Mouse (Mus musculus) CD4-positive, CD25-positive, alpha-beta regulatory T cell, adult 4 months (primary cell): ENCODE data around the gene Unk. TPM values are rescaled to one million over a fixed set of nuclear protein-coding genes. Genes with fewer than 3 reads are reported as not detected.

Experiments
- ATAC-seq: one replicate; pipeline ENCODE4 v1.8.0; 2017
- polyA plus RNA-seq, 2 experiments: library from polyadenylated mRNA; unstranded; fragments of 100-300 nt; shearing (Covaris generic); gene quantifications; one replicate each; pipeline ENCODE4 v1.2.1; 2017

The Unk gene
- 10 to 100 TPM; 10.4 to 16.1 TPM for polyA plus RNA-seq

DNA sequence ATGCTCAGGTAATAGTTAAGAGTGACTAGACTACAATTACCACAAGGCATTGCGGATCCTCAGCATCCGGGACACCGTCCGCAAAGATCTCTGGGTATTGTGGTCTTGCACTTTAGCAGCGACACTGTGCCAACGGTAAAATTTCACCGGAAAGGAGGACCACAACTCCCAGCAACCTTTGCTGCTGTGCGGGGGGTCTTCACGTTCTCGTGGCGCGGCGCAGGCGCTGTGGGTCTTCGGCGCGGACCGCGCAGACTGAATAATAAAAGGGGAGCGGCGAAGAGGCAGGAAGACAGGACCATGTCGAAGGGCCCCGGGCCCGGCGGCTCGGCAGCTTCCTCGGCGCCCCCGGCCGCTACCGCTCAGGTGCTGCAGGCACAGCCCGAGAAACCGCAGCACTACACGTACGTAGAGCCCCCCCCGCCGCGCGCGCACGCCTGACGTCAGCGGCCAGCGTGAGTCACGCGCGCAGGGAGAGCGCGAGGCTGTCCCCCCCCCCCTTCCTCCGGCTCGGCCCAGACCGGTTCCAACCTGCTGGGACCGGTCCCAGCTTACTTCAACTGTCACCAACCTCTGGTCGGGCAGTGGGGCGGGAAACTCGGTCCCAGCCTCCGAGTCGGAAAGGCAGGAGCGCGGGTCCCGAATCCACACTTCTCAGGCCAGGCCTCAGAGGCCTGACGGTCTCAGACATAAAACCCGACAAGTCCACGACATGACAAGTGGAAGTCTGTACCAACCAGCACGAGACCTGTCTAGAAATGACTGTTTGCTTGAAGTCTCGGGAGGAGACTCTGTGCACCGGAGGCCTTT lies at the start of gene Unk:
TSS of gene Unk (plus strand) at position 235 of the 810 bp plus-strand sequence.
- ATAC-seq = peak; percentile 83

GRCm38 (mm10) chr11:115982472-115982871 lies 47.6 kb upstream of the Unk start:
- ATAC-seq = no peak

- ATAC-seq = no peak
Measured at GRCm38 (mm10) chr11:115983291-115983690, 46.8 kb upstream of the Unk start.

- no peak for ATAC-seq
Measured at GRCm38 (mm10) chr11:115989686-115990085, 40.4 kb upstream of the Unk start.

DNA sequence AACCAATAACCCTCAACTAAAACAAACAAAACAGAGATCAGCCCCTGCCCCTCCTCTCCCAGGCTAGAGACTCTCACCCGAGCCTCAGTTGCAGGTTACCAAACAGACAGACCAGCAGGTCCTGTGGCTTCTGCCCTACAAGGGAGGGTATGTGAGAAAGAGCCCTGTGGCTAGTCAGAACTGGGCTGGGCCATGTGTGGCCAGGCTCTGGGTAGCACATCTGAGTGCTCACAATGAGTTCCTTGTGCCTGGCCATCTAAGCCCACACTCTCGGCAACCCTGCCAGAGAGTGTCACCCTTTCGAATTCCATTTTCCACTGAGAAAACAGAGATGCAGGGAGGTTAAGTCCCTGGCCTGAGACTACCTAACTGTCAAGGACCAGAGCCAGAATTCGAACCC lies 38.0 kb upstream of the Unk start:
- ATAC-seq = no peak

DNA sequence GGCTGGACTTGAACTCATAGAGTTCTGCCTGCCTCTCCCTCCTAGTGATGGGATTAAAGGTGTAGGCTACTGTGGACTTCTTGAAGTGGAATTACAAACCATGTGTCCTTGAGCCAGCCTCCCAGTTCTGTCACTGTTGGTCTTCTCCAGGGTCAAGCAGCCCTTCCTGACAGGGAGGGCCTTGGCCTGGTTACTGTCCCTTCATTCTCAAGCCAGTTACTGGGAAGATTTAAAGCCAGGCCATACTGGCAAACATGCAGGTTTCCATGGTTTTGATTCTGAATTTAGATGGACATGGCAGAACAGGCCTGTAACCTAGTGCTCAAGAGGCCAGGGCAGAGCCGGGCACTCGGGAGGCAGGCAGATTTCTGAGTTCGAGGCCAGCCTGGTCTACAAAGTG lies 34.9 kb upstream of the Unk start:
- ATAC-seq = no peak

- no peak for ATAC-seq
Measured at GRCm38 (mm10) chr11:115997047-115997446, 33.1 kb upstream of the Unk start.

GRCm38 (mm10) chr11:115997662-115998061 lies 32.5 kb upstream of the Unk start:
- no peak for ATAC-seq

DNA sequence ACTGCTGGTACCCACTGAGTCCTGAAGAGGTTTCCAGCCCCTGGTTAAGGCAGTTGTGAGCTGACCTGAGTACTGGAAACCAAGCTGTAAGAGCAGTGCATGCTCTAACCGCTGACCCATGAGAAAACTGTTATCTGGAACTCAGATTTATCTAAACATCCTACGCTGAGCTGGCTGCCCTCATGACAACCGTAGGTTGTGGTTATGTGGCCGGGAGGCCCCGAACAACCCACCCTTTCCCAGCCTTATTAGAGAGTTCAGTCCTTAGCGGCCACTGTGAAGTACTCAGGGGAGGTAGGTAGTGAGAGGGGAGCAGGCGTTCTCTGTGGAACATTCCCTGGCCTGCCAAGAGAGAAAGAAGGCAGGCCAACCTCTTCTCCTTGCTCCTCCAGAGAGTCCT lies 31.1 kb upstream of the Unk start:
- no peak for ATAC-seq

GRCm38 (mm10) chr11:115999538-116000143 lies 30.5 kb upstream of the Unk start:
- peak; percentile 32 for ATAC-seq

DNA sequence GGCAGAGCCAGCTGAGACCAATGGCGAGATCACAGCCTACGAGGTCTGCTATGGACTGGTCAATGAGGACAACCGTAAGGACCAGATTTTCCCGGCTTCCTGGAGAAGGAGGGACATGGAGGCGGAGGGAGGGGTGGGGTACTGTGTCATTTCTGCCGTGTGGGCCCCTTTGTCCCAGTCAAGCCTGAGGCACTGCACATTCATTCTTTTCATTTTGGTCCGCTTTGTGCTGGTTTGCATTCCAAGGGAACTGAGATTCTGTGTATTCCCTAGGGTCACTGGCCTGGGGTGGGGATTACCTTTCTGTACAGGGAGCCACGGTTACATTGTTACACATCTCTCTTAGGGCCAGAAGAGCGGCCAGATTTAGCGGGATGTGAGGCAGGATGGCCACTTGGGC lies 29.5 kb upstream of the Unk start:
- ATAC-seq = no peak

DNA sequence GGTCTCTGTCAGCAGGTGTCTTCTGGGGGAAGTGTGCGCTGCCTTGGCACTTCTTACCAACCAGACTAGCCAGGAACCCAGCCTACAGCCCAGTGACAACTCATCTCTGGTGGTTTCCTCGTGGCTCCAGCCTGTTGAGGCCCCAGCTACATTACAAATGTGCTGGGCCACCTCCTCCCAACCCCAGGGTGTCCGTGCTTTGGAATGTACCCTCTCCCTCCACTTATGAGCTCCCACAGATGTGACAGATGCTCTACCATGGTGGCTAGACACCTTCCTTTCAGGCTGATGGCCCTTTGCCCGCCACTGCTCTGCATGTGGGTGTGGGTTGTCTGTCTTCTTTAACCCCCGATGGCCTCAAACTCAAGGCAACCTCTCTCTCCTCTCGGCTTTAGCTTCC lies 28.4 kb upstream of the Unk start:
- ATAC-seq = no peak

DNA sequence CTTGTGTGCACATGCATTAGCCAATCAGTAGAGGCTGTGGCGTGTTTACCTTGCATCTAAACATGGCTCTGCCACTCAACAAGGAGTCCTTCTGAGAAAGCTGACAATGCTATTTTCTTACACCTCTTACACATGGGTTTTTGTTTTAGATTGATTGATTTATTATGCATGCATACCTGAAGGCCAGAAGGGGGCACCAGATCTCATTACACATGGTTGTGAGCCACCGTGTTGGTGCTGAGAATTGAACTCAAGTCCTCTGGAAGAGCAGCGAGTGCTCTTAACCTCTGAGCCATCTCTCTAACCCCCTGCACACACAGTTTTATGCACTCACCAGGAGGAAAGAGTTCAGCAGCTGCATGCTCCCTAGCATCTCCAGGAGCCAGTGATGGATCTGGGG lies 27.2 kb upstream of the Unk start:
- no peak for ATAC-seq

DNA sequence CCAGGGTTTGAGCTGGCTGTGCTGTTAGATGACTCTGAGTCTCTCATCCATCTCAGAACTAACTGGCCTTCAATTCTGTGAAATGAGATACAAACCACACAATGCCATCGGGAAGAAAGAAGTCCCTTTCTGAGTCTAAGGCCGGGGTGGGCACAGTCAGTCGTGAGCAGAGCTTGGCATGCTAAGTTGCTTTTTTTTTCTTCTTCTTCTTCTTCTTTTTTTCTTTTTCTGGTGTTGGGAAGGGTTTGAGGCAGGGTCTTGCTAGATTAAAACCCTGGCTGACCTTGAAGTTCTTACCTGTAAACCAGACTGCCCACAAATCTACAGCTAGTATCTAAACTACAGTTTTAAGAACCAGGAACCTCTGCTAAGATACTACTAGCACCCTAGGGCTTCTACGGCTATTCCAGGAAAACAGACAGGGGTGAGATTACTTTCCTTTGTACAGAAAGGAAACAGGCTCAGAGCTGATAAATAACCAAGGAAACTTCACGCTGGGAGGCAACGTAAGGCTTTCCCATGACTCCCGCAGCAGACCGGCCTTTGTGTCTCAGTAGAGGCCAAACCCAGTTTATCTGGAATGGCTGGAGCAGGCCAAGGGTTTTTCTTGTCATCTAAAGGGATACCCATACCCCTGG lies 25.8 kb upstream of the Unk start:
- no peak for ATAC-seq

DNA sequence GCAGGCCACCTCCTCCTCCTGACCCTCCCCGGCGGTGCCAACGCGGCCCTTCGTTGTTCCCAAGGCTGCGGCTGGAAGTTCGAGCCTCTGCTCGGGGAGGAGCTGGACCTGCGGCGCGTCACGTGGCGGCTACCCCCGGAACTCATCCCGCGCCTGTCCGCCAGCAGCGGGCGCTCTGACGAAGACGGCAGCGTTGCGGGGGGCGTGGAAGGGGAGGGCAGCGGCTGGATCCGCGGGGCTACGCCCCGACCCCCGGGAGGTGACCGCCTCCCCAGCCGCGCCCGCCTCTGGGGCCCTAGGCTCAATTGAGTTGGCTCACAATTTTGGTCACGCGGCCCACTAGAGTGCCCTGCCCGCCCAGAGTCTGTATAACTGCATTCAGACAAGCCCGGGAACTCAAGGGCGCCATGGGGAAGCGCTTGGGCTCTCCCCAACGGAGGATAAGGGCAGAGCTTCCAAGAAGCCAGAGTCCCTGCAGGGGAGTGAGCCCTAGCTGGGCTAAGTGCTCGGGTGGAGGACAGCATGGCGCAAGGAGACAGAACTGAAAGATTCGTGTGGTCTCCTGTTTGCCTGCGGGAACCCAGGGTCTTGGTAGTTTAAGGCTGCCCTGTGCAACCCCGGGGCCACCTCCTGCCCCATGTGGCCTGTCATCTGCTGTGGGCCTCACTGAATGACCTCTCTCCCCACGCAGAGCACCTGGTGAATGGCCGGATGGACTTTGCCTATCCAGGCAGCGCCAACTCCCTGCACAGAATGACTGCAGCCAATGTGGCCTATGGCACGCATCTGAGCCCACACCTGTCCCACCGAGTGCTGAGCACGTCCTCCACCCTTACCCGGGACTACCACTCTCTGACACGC lies 25.1 kb upstream of the Unk start:
- ATAC-seq = peak; percentile 65

DNA sequence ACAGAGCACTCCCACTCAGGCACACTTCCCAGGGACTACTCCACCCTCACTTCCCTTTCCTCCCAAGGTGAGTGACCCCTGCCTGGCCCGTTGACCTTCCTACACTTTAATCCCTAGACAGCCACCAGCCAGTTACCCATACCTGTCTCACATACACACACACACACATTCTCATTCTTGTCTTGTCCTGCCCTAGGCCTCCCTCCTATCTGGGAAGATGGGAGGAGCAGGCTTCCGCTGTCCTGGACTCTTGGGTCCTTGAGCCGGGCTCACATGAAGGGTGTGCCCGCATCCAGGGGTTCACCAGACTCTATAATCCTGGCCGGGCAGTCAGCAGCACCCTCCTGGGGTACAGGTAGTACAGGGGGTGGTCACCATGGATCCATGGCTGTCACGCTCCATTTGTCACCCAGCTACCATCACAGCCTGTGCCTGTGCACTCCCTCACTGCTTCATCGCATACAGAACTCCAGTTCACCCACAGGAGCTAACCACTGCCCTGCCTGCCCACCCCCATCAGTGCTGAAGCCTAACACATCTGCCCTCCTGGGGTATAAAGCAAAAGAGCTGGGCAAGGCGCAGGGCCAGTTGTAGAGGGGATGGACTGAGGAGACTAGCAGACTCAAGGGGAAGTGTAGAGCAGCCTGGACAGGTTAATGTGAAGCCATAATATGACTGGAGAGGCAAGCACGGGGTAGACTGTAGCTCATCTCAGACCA lies 24.3 kb upstream of the Unk start:
- ATAC-seq = no peak

GRCm38 (mm10) chr11:116007095-116007850 lies 22.8 kb upstream of the Unk start:
- no peak for ATAC-seq

- ATAC-seq = no peak
Measured at GRCm38 (mm10) chr11:116008411-116008810, 21.7 kb upstream of the Unk start.

GRCm38 (mm10) chr11:116008832-116009375 lies 21.2 kb upstream of the Unk start:
- ATAC-seq = no peak

- ATAC-seq = no peak
Measured at GRCm38 (mm10) chr11:116009661-116010060, 20.5 kb upstream of the Unk start.

GRCm38 (mm10) chr11:116010146-116010545 lies 20.0 kb upstream of the Unk start:
- no peak for ATAC-seq
